Mouse (Mus musculus) lung, postnatal 0 days (tissue): ENCODE data around the gene Grin2b.

ENCODE experiments used
- CTCF ChIP-seq: IDR thresholded peaks from 2 replicates; pipeline ENCODE4 v1.5.1; 2016; ENCODE audit warnings: antibody characterized with exemption, mild to moderate bottlenecking
- EP300 ChIP-seq: IDR thresholded peaks from 2 replicates; pipeline ENCODE4 v1.6.1; 2016; ENCODE audit warnings: antibody characterized with exemption, mild to moderate bottlenecking, control low read depth

- TF ChIP-seq EP300 (no peak), CTCF (no peak)
Measured at GRCm38 (mm10) chr6:135951666-135952065, 221.6 kb downstream of the Grin2b start.
